ENCODE assay signal across 8 mouse cellular contexts in genomic region chr6:37870245-37871136, GRCm38 (mm10). TPM values are rescaled to one million over a fixed set of nuclear protein-coding genes. Genes with fewer than 3 reads are reported as not detected.
DNase-seq lines count a peak whose midpoint lies in the region; ATAC-seq and TF ChIP-seq lines count a peak whose summit lies in the region.

Gene Trim24, plus strand, starts transcription at chr6:37870811.

- peak; percentile 95 for DNase-seq in c-Kit-positive CD71-positive TER-119-positive erythroid progenitor cells, embryonic 14.5 days (ENCODE audit: low spot score)
- DNase-seq in heart, postnatal 0 days (ENCODE audit: low spot score) = peak; percentile 98
- peak; percentile 97 to 99 for DNase-seq in kidney, postnatal 4 days

- peaks cover 39% of the 10 kb centered on the region for H3K9me3 ChIP-seq in E14TG2a.4 (ENCODE audit: low read length)
- H3K9me3 ChIP-seq in forebrain, embryonic 12.5 days = peaks cover 33% of the 10 kb centered on the region
- peaks cover 30% of the 10 kb centered on the region for H3K9me3 ChIP-seq in heart, postnatal 0 days (replicated peaks; ENCODE audit: control insufficient read depth, low read length)
- H3K9me3 ChIP-seq in liver, embryonic 16.5 days (replicated peaks; ENCODE audit: control insufficient read depth, low read length) = peaks cover 10% of the 10 kb centered on the region
- H3K9me3 ChIP-seq in neural tube, embryonic 13.5 days = peaks cover 36% of the 10 kb centered on the region

- H3K4me1 ChIP-seq in E14TG2a.4 (replicated peaks; ENCODE audit: low read depth, low read length) = peaks cover 19% of the 10 kb centered on the region
- no peaks in the 10 kb centered on the region for H3K4me1 ChIP-seq in forebrain, embryonic 12.5 days
- no peaks in the 10 kb centered on the region; the same call in 1 of the 2 replicates for H3K4me1 ChIP-seq in heart, postnatal 0 days (ENCODE audit: control insufficient read depth, insufficient read depth)
- peaks cover 2% of the 10 kb centered on the region; the same call in 1 of the 2 replicates for H3K4me1 ChIP-seq in liver, embryonic 16.5 days (ENCODE audit: control insufficient read depth, low read depth, low read length)
- H3K4me1 ChIP-seq in neural tube, embryonic 13.5 days (replicated peaks) = no peaks in the 10 kb centered on the region
- peaks cover 4% of the 10 kb centered on the region; the same call in 1 of the 2 replicates for H3K4me1 ChIP-seq in testis, adult 2 months (ENCODE audit: control insufficient read depth, insufficient read depth, low read length)

- no peaks in the 10 kb centered on the region for H3K27me3 ChIP-seq in E14TG2a.4 (ENCODE audit: insufficient read depth, low read length)
- no peaks in the 10 kb centered on the region for H3K27me3 ChIP-seq in forebrain, embryonic 12.5 days
- no peaks in the 10 kb centered on the region for H3K27me3 ChIP-seq in heart, postnatal 0 days (ENCODE audit: control insufficient read depth, insufficient read depth, low read length)
- no peaks in the 10 kb centered on the region for H3K27me3 ChIP-seq in liver, embryonic 16.5 days (ENCODE audit: control insufficient read depth, insufficient read depth, low read depth, low read length)
- no peaks in the 10 kb centered on the region for H3K27me3 ChIP-seq in neural tube, embryonic 13.5 days
- no peaks in the 10 kb centered on the region for H3K27me3 ChIP-seq in testis, adult 2 months (ENCODE audit: control insufficient read depth, insufficient read depth, low read length)

- peak within 1 kb of the TSS; percentile 95 for H3K9ac ChIP-seq in forebrain, embryonic 12.5 days
- peak within 1 kb of the TSS; percentile 89 for H3K9ac ChIP-seq in heart, postnatal 0 days (replicated peaks; ENCODE audit: low read depth, low read length)
- H3K9ac ChIP-seq in liver, embryonic 16.5 days (ENCODE audit: low read depth, low read length) = peak within 1 kb of the TSS; percentile 93
- H3K9ac ChIP-seq in neural tube, embryonic 13.5 days = peak within 1 kb of the TSS; percentile 96

- ATAC-seq in forebrain, embryonic 12.5 days (ENCODE audit: low FRiP score) = peak; percentile 98
- peak; percentile 99 for ATAC-seq in heart, postnatal 0 days (ENCODE audit: insufficient read depth, low read depth)
- peak; percentile 96 for ATAC-seq in liver, embryonic 16.5 days (ENCODE audit: low read depth)
- peak; percentile 98 for ATAC-seq in neural tube, embryonic 13.5 days (ENCODE audit: low read depth)

- WGBS in forebrain, embryonic 12.5 days = under 1% methylated on average over 72 of the region's 89 CpGs
- WGBS in heart, postnatal 0 days = under 1% methylated on average over 77 of the region's 89 CpGs
- WGBS in liver, embryonic 16.5 days (ENCODE audit: insufficient replicate concordance) = under 1% methylated on average over 82 of the region's 89 CpGs
- 1% methylated on average over 75 of the region's 89 CpGs for WGBS in neural tube, embryonic 13.5 days

- TF ChIP-seq CTCF in E14TG2a.4 (conservative IDR thresholded peaks at IDR 0.05; ENCODE audit: low read length) = no peak
- no peak for TF ChIP-seq CTCF in heart, postnatal 0 days (IDR thresholded peaks at IDR 0.05; ENCODE audit: low read depth)
- TF ChIP-seq CTCF in testis, adult 2 months (IDR thresholded peaks at IDR 0.05; ENCODE audit: control insufficient read depth, insufficient read depth, insufficient replicate concordance, low read depth, low read length) = no peak

- H3K36me3 ChIP-seq in E14TG2a.4 (ENCODE audit: insufficient read depth, low read length) = peaks cover 22% of the 10 kb centered on the region
- H3K36me3 ChIP-seq in forebrain, embryonic 12.5 days (replicated peaks) = peaks cover 19% of the 10 kb centered on the region
- H3K36me3 ChIP-seq in heart, postnatal 0 days (replicated peaks; ENCODE audit: control insufficient read depth, insufficient read depth, low read length) = peaks cover 11% of the 10 kb centered on the region; the same call in 1 of the 2 replicates
- peaks cover 10% of the 10 kb centered on the region for H3K36me3 ChIP-seq in liver, embryonic 16.5 days (ENCODE audit: control insufficient read depth, insufficient read depth)
- H3K36me3 ChIP-seq in neural tube, embryonic 13.5 days = peaks cover 25% of the 10 kb centered on the region
- H3K36me3 ChIP-seq in testis, adult 2 months (ENCODE audit: control insufficient read depth, insufficient read depth, low read length) = no peaks in the 10 kb centered on the region

- TF ChIP-seq POLR2A in testis, adult 2 months (IDR thresholded peaks at IDR 0.05; ENCODE audit: control insufficient read depth, low read depth, low read length) = peak; percentile 89

- TF ChIP-seq EP300 in heart, postnatal 0 days (IDR thresholded peaks at IDR 0.05; ENCODE audit: low read depth) = no peak; the same call in 1 of the 2 replicates

- H3K4me2 ChIP-seq in forebrain, embryonic 12.5 days = peak within 1 kb of the TSS; percentile 48
- H3K4me2 ChIP-seq in heart, postnatal 0 days (ENCODE audit: low read depth, low read length) = peak within 1 kb of the TSS; percentile 72
- peak within 1 kb of the TSS; percentile 84 for H3K4me2 ChIP-seq in liver, embryonic 16.5 days (ENCODE audit: low read depth, low read length)
- peak within 1 kb of the TSS; percentile 55 for H3K4me2 ChIP-seq in neural tube, embryonic 13.5 days

- H3K27ac ChIP-seq in forebrain, embryonic 12.5 days = peak within 1 kb of the TSS; percentile 99
- peak within 1 kb of the TSS; percentile 97 for H3K27ac ChIP-seq in heart, postnatal 0 days (ENCODE audit: low read depth)
- H3K27ac ChIP-seq in liver, embryonic 16.5 days (ENCODE audit: low read length) = peak within 1 kb of the TSS; percentile 93
- peak within 1 kb of the TSS; percentile 99 for H3K27ac ChIP-seq in neural tube, embryonic 13.5 days (replicated peaks)
- H3K27ac ChIP-seq in testis, adult 2 months (ENCODE audit: control insufficient read depth, insufficient read depth, low read depth, low read length) = peak within 1 kb of the TSS; percentile 97

- peak within 1 kb of the TSS; percentile 90 for H3K4me3 ChIP-seq in E14TG2a.4 (replicated peaks; ENCODE audit: low read length)
- peak within 1 kb of the TSS; percentile 92 for H3K4me3 ChIP-seq in forebrain, embryonic 12.5 days (replicated peaks)
- H3K4me3 ChIP-seq in heart, postnatal 0 days (ENCODE audit: low read depth, low read length) = peak within 1 kb of the TSS; percentile 90
- H3K4me3 ChIP-seq in liver, embryonic 16.5 days (ENCODE audit: low read depth, low read length) = peak within 1 kb of the TSS; percentile 93
- H3K4me3 ChIP-seq in neural tube, embryonic 13.5 days = peak within 1 kb of the TSS; percentile 89
- peak within 1 kb of the TSS; percentile 98 for H3K4me3 ChIP-seq in testis, adult 2 months (ENCODE audit: control insufficient read depth, low read depth, low read length)

RNA-seq across cellular contexts. Expression of gene Trim24, which starts in this region (rescaled TPM):
- 30.9 and 32.6 TPM in 2 replicates for polyA plus RNA-seq in forebrain, embryonic 12.5 days (2016; fragmentation: Nextera tagmentation; extraction: Ambion mirVana)
- 35.3 and 37.4 TPM in 2 replicates for total RNA-seq in heart, postnatal 0 days (2014; rRNA removed; ENCODE audit: low replicate concordance)
- polyA plus RNA-seq in heart, postnatal 0 days (2015; fragmentation: Nextera tagmentation; extraction: Ambion mirVana) = 5.4 and 6.1 TPM in 2 replicates
- 3.0 and 3.2 TPM in 2 replicates for polyA plus RNA-seq in liver, embryonic 16.5 days (2015; fragmentation: Nextera tagmentation; extraction: Ambion mirVana)
- polyA plus RNA-seq in neural tube, embryonic 13.5 days (2015; fragmentation: Nextera tagmentation; extraction: Ambion mirVana) = 23.9 and 25.4 TPM in 2 replicates
- polyA plus RNA-seq in testis, adult 2 months (2012; rRNA removed) = 74.9 and 82.5 TPM in 2 replicates

Comparison
In these comparisons a context has a peak if more than half of its experiments do, and no peak if none do; other contexts are left out.
1. Peak in every context shown above with its lines: DNase-seq, ATAC-seq, H3K4me3 ChIP-seq and H3K27ac ChIP-seq.